Mouse (Mus musculus) neural tube, embryonic 14.5 days (tissue): Measurements from ENCODE around the gene Adgrl2. TPM values are rescaled to one million over a fixed set of nuclear protein-coding genes. Genes with fewer than 3 reads are reported as not detected.

Experiments used
- ATAC-seq: fragments of 200-750 bp; cut with Nextera tagmentation; 2 replicates; pipeline ENCODE4 v1.8.0; 2017; ENCODE audit warnings: low read depth, mild to moderate bottlenecking, moderate TSS enrichment, moderate library complexity
- H3K27ac ChIP-seq: fragments of 300-500 bp; sonication (generic); 2 replicates; pipeline ENCODE4 v1.5.1; 2014; ENCODE audit warnings: low read depth, mild to moderate bottlenecking, control low read depth, low read length, moderate library complexity, mixed read lengths
- H3K27me3 ChIP-seq: fragments of 300-500 bp; sonication (generic); 2 replicates; pipeline ENCODE4 v1.6.1; 2014; ENCODE audit warnings: low read length; ENCODE audit not compliant: control insufficient read depth, insufficient read depth
- H3K36me3 ChIP-seq: fragments of 300-500 bp; sonication (generic); 2 replicates; pipeline ENCODE4 v1.6.1; 2014; ENCODE audit warnings: low read length, mixed read lengths; ENCODE audit not compliant: control insufficient read depth, insufficient read depth
- H3K4me1 ChIP-seq: fragments of 300-500 bp; sonication (generic); 2 replicates; pipeline ENCODE4 v1.6.1; 2014; ENCODE audit warnings: low read length; ENCODE audit not compliant: control insufficient read depth, insufficient read depth
- H3K4me2 ChIP-seq: fragments of 300-500 bp; sonication (generic); 2 replicates; pipeline ENCODE4 v1.6.1; 2014; ENCODE audit warnings: mild to moderate bottlenecking, low read depth, low read length, control low read depth
- H3K4me3 ChIP-seq: fragments of 300-500 bp; sonication (generic); 2 replicates; pipeline ENCODE4 v1.5.1; 2014; ENCODE audit warnings: low read depth, low read length, control low read depth, mixed read lengths
- H3K9ac ChIP-seq: fragments of 300-500 bp; sonication (generic); replicated peaks from 2 replicates; pipeline ENCODE4 v1.6.1; 2014; ENCODE audit warnings: low read depth, mild to moderate bottlenecking, control low read depth, low read length, mixed read lengths
- H3K9me3 ChIP-seq: fragments of 300-500 bp; sonication (generic); 2 replicates; pipeline ENCODE4 v1.6.1; 2016; ENCODE audit warnings: low read length; ENCODE audit not compliant: control insufficient read depth
- WGBS: fragments of 180-500 bp; shearing (Covaris S2); extraction: QIAGEN DNeasy Blood & Tissue Kit; methylation state at CpG from one replicate; pipeline ENCODE4 v1.1.7; 2014; 5-methylcytosine and 5-hydroxymethylcytosine counted together
- polyA plus RNA-seq: library from polyadenylated mRNA; unstranded; fragments of >200 nt; fragmentation: Nextera tagmentation; extraction: Ambion mirVana; gene quantifications from 2 replicates; pipeline ENCODE4 v1.2.1, GENCODE M21; 2014

Gene Adgrl2
- polyA plus RNA-seq, 1 experiment from 2014 or later: 243 TPM

GRCm38 (mm10) chr3:148989818-148990530 lies 381 bp downstream of the Adgrl2 start:
- H3K36me3 ChIP-seq: no peaks in the 10 kb centered on the region
- peaks cover 1% of the 10 kb centered on the region; the same call in 1 of the 2 replicates for H3K4me1 ChIP-seq
- peak overlapping the region; percentile 99 for H3K27ac ChIP-seq
- H3K9me3 ChIP-seq: no peaks in the 10 kb centered on the region
- no peaks in the 10 kb centered on the region for H3K27me3 ChIP-seq
- peak overlapping the region; percentile 78 for H3K4me2 ChIP-seq
- 0% methylated on average over 38 of the region's 68 CpGs for WGBS
- H3K9ac ChIP-seq: peak overlapping the region; percentile 98
- peak; percentile 69 for ATAC-seq
- H3K4me3 ChIP-seq: peak overlapping the region; percentile 93

- Histone ChIP-seq H3K4me1 (peaks cover 9% of the 10 kb centered on the region; the same call in 1 of the 2 replicates), H3K27ac (peak overlapping the region; percentile 99), H3K27me3 (no peaks in the 10 kb centered on the region), H3K9me3 (no peaks in the 10 kb centered on the region), H3K4me2 (peak overlapping the region; percentile 78), H3K36me3 (no peaks in the 10 kb centered on the region), H3K4me3 (peak overlapping the region; percentile 93), H3K9ac (peak overlapping the region; percentile 98)
- under 1% methylated on average over 56 of the region's 75 CpGs for WGBS
- peak; percentile 89 for ATAC-seq
Measured at GRCm38 (mm10) chr3:148988996-148989817, 1.1 kb downstream of the Adgrl2 start.

DNA sequence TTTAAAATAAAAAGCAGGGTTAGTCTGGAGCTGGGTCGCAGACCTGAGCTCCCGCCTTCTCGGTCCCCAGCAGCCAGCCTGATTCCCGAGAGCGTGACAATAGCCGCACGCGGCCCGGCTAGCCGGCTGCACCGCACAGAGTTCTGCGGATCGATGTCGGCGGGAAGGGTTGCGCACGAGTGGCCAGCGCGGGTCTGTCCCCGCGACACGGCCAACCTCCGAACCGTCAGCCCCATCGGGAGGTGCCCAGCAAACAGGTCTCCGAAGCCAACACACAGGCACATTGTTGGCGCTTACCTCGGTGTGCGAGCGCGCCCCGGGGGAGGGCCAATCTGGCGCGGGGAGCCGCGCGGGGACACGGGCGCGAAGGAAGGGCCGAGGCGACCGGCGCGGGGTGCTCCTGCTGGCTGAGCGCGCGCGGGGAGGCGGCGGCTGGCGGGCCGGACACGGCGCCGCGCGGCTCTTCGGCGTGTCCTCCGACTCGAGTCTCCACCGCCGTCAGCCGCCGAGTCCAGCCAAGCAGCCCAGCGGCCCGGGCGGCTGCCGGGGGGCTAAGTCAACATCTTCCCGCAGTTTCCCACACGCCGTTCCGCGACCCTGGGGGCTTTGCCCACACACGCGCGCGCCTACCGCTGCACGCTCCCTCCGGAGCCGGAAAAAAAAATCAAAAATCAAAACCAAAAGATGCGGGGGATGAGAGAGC lies 1.9 kb downstream of the Adgrl2 start:
- Histone ChIP-seq H3K27me3 (no peaks in the 10 kb centered on the region), H3K4me1 (peaks cover 12% of the 10 kb centered on the region; the same call in 1 of the 2 replicates), H3K9me3 (no peaks in the 10 kb centered on the region), H3K36me3 (no peaks in the 10 kb centered on the region), H3K27ac (peak overlapping the region; percentile 99), H3K4me3 (peak overlapping the region; percentile 93), H3K9ac (peak overlapping the region; percentile 98), H3K4me2 (peak overlapping the region; percentile 78)
- peak; percentile 5 for ATAC-seq
- under 1% methylated on average over 83 of the region's 84 CpGs for WGBS

- peak; percentile 66 for ATAC-seq
- under 1% methylated on average over 45 of the region's 45 CpGs for WGBS
- Histone ChIP-seq H3K27me3 (no peaks in the 10 kb centered on the region), H3K4me1 (peaks cover 12% of the 10 kb centered on the region; the same call in 1 of the 2 replicates), H3K4me3 (peak overlapping the region; percentile 93), H3K4me2 (peak overlapping the region; percentile 78), H3K27ac (peak overlapping the region; percentile 99), H3K9ac (peak overlapping the region; percentile 98), H3K36me3 (no peaks in the 10 kb centered on the region), H3K9me3 (no peaks in the 10 kb centered on the region)
Measured at GRCm38 (mm10) chr3:148987591-148988292, 2.6 kb downstream of the Adgrl2 start.

DNA sequence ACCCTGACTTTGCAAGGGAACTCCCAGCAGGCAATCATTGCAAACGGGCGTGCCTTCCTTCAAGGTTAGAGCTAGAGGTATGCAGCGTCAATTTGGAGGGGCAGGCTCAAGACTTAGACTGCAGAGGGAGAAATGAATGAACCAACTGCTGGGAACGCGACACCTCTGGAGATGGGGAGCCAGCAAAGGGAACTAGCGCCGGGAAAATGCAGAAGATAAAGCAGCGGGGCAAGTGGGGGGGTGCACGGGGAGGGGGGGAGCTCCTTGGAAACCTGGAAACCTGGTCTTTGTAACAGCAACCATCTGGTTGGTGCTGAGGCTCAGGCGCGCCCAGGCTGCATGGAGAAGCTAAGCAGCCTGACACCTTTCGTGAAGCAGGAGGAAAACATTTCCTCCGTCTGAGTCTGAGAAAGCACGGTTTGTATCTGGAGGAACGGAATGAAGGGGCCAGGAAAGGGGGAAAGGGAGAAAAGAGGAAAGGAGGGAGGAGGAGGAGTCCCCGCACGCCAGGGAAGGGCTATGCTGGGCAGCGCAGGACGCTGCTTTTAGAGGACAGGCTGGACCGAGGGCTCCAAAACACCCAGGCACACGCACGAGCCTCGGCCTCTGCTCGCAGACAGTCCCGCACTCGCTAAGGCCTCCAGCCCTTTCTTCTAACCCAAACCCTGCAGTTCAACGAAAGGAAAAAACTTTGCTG lies 3.3 kb downstream of the Adgrl2 start:
- Histone ChIP-seq H3K27me3 (no peaks in the 10 kb centered on the region), H3K9ac (peak overlapping the region; percentile 98), H3K4me1 (peaks cover 19% of the 10 kb centered on the region; the same call in 1 of the 2 replicates), H3K27ac (peak overlapping the region; percentile 99), H3K4me2 (peak overlapping the region; percentile 78), H3K36me3 (no peaks in the 10 kb centered on the region), H3K9me3 (no peaks in the 10 kb centered on the region), H3K4me3 (peak overlapping the region; percentile 93)
- ATAC-seq: no peak
- under 1% methylated on average over 27 of the region's 27 CpGs for WGBS

GRCm38 (mm10) chr3:148986296-148986893 lies 4.0 kb downstream of the Adgrl2 start:
- Histone ChIP-seq H3K4me1 (peaks cover 23% of the 10 kb centered on the region; the same call in 1 of the 2 replicates), H3K4me3 (peak overlapping the region; percentile 93), H3K27ac (peak overlapping the region; percentile 99), H3K9me3 (no peaks in the 10 kb centered on the region), H3K36me3 (no peaks in the 10 kb centered on the region), H3K27me3 (no peaks in the 10 kb centered on the region), H3K9ac (peak overlapping the region; percentile 98), H3K4me2 (peak overlapping the region; percentile 78)
- ATAC-seq: no peak
- WGBS: 3% methylated on average over 17 of the region's 17 CpGs

GRCm38 (mm10) chr3:148984326-148984725 lies 6.0 kb downstream of the Adgrl2 start:
- Histone ChIP-seq H3K36me3 (no peaks in the 10 kb centered on the region), H3K4me1 (peaks cover 23% of the 10 kb centered on the region; the same call in 1 of the 2 replicates), H3K9me3 (no peaks in the 10 kb centered on the region), H3K27me3 (no peaks in the 10 kb centered on the region), H3K27ac (no peak overlapping the region), H3K4me3 (peak overlapping the region; percentile 93), H3K9ac (no peak overlapping the region), H3K4me2 (peak overlapping the region; percentile 46)
- ATAC-seq: no peak
- 36% methylated on average over 6 of the region's 6 CpGs for WGBS
